In the genomic region with DNA sequence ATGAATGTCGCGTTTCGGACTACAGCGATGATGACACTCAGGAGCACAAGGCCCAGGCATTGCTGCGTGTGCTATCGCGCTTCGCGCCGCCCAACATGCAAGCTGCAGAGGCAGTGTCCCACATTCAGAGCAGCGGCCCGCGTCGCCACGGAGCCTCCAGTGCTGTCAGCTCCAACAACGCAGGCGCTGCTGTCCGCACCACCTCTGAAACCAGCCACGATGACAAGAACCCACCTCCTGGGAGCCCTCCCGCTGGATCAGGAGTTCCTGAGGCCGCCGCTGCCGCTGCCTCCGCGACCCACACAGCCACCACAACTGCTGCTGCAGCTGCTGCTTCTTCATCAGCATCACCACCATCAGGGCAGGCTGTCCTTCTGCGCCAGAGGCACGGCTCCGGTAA, we compare ENCODE assay signal across 8 mouse cellular contexts. TPM values are rescaled to one million over a fixed set of nuclear protein-coding genes. Genes with fewer than 3 reads are reported as not detected.
DNase-seq lines count a peak whose midpoint lies in the region; ATAC-seq and TF ChIP-seq lines count a peak whose summit lies in the region.
"Had no signal": no experiment of that assay in that cellular context is flagged by ENCODE, and none has a peak within 500 bp of the region (broad histone marks: within the 10 kb centered on the region; RNA-seq: fewer than 3 reads in every experiment).

No protein-coding gene starts in this region.

- H3K9me3 ChIP-seq in liver, postnatal 0 days (ENCODE audit: low read length) = no peaks in the 10 kb centered on the region
- H3K9me3 ChIP-seq in forebrain, embryonic 10.5 days = no peaks in the 10 kb centered on the region
- H3K9me3 ChIP-seq in limb, embryonic 14.5 days (ENCODE audit: control insufficient read depth, low read length) = no peaks in the 10 kb centered on the region

- no peak overlapping the region for H3K27ac ChIP-seq in liver, postnatal 0 days (ENCODE audit: low read depth)
- H3K27ac ChIP-seq in forebrain, embryonic 10.5 days = no peak overlapping the region
- H3K27ac ChIP-seq in limb, embryonic 14.5 days (replicated peaks; ENCODE audit: low read depth, low read length) = no peak overlapping the region

- TF ChIP-seq CTCF in liver, postnatal 0 days (IDR thresholded peaks at IDR 0.05; ENCODE audit: low read depth) = no peak

- no peak for TF ChIP-seq POLR2A in limb, embryonic 14.5 days (IDR thresholded peaks at IDR 0.05; ENCODE audit: borderline replicate concordance, extremely low read depth, insufficient read depth, insufficient read length)

- peak; percentile 4 for DNase-seq in liver
- DNase-seq in liver, postnatal 0 days = no peak
- no peak for DNase-seq in forebrain, embryonic 10.5 days (ENCODE audit: extremely low spot score, low spot score)
- DNase-seq in limb, embryonic 14.5 days (ENCODE audit: low spot score) = no peak
- peak; percentile 51 for DNase-seq in right cerebral cortex, postnatal 4 days
- no peak for DNase-seq in lung, postnatal 36 days
- no peak for DNase-seq in adrenal gland, adult 18-20 months (ENCODE audit: low spot score in 2 of 2)

- no peak for ATAC-seq in liver, postnatal 0 days
- ATAC-seq in limb, embryonic 14.5 days (ENCODE audit: low FRiP score, low read depth) = no peak

- no peak for TF ChIP-seq EP300 in liver, postnatal 0 days (IDR thresholded peaks at IDR 0.05; ENCODE audit: low read depth)

- H3K4me3 ChIP-seq in liver, postnatal 0 days (ENCODE audit: low read depth, low read length) = no peak overlapping the region
- peak overlapping the region; percentile 36 for H3K4me3 ChIP-seq in forebrain, embryonic 10.5 days
- H3K4me3 ChIP-seq in limb, embryonic 14.5 days (replicated peaks; ENCODE audit: low read length) = peak overlapping the region; percentile 22

- no peak overlapping the region for H3K4me2 ChIP-seq in liver, postnatal 0 days (ENCODE audit: low read depth, low read length)
- peak overlapping the region; percentile 28 for H3K4me2 ChIP-seq in limb, embryonic 14.5 days (replicated peaks; ENCODE audit: low read depth, low read length, severe bottlenecking)

- H3K36me3 ChIP-seq in liver, postnatal 0 days (replicated peaks; ENCODE audit: insufficient read depth, low read length) = no peaks in the 10 kb centered on the region
- peaks cover 5% of the 10 kb centered on the region; the same call in 1 of the 2 replicates for H3K36me3 ChIP-seq in forebrain, embryonic 10.5 days (replicated peaks)
- no peaks in the 10 kb centered on the region for H3K36me3 ChIP-seq in limb, embryonic 14.5 days (ENCODE audit: control insufficient read depth, insufficient read depth, low read length)

- peaks cover 48% of the 10 kb centered on the region for H3K27me3 ChIP-seq in liver, postnatal 0 days (ENCODE audit: insufficient read depth, low read length)
- H3K27me3 ChIP-seq in forebrain, embryonic 10.5 days (ENCODE audit: poor library complexity, severe bottlenecking) = peaks cover 68% of the 10 kb centered on the region
- peaks cover 59% of the 10 kb centered on the region for H3K27me3 ChIP-seq in limb, embryonic 14.5 days (ENCODE audit: control insufficient read depth, insufficient read depth, low read length)

- no peaks in the 10 kb centered on the region for H3K4me1 ChIP-seq in liver, postnatal 0 days (ENCODE audit: insufficient read depth)
- H3K4me1 ChIP-seq in forebrain, embryonic 10.5 days = peaks cover 53% of the 10 kb centered on the region
- no peaks in the 10 kb centered on the region for H3K4me1 ChIP-seq in limb, embryonic 14.5 days (ENCODE audit: control insufficient read depth, insufficient read depth, low read length)

- no peak overlapping the region for H3K9ac ChIP-seq in liver, postnatal 0 days (replicated peaks)
- peak overlapping the region; percentile 28; the same call in 1 of the 2 replicates for H3K9ac ChIP-seq in limb, embryonic 14.5 days (ENCODE audit: low read depth, low read length, severe bottlenecking)

- WGBS in liver, postnatal 0 days (ENCODE audit: insufficient replicate concordance) = 19% methylated on average over 28 of the region's 28 CpGs
- WGBS in forebrain, embryonic 10.5 days = 15% methylated on average over 28 of the region's 28 CpGs
- WGBS in limb, embryonic 14.5 days = 7% methylated on average over 27 of the region's 28 CpGs

RNA-seq across cellular contexts. Expression of a gene that starts 4.4 kb away (rescaled TPM):
- 0.14 TPM in 1 of 2 replicates, not detected in the other for polyA plus RNA-seq in liver, postnatal 0 days (2015; fragmentation: Nextera tagmentation; extraction: Ambion mirVana)
- polyA plus RNA-seq in forebrain, embryonic 10.5 days (2016; fragmentation: Nextera tagmentation; extraction: Ambion mirVana) = 2.3 and 3.0 TPM in 2 replicates
- polyA plus RNA-seq in limb, embryonic 14.5 days (2012; rRNA removed) = 69.2 and 109 TPM in 2 replicates
- polyA plus RNA-seq in limb, embryonic 14.5 days (2014; fragmentation: Nextera tagmentation; extraction: Ambion mirVana) = 13.0 and 13.8 TPM in 2 replicates
- total RNA-seq in adrenal gland, adult 18-20 months (2021) = 1 to 10 TPM in 1 of 2 experiments, under 1 TPM in 1; 0.73 to 1.7 TPM
- total RNA-seq: granulocyte monocyte progenitor cell, adult 5-6 weeks had no signal

Comparison
In these comparisons a context has a peak if more than half of its experiments do, and no peak if none do; other contexts are left out.
1. DNase-seq: peak in liver (single experiment) and right cerebral cortex, postnatal 4 days (single experiment); none in liver, postnatal 0 days (single experiment), forebrain, embryonic 10.5 days (single experiment), limb, embryonic 14.5 days (single experiment), lung, postnatal 36 days (single experiment) and adrenal gland, adult 18-20 months (0 of 2).